Mouse (Mus musculus): Measurements from ENCODE around the gene Mapk1ip1. TPM values are rescaled to one million over a fixed set of nuclear protein-coding genes. Genes with fewer than 3 reads are reported as not detected.

Mapk1ip1 gene
- polyA plus RNA-seq, 1 experiment from 2014 or later, result 13.0 TPM

DNA sequence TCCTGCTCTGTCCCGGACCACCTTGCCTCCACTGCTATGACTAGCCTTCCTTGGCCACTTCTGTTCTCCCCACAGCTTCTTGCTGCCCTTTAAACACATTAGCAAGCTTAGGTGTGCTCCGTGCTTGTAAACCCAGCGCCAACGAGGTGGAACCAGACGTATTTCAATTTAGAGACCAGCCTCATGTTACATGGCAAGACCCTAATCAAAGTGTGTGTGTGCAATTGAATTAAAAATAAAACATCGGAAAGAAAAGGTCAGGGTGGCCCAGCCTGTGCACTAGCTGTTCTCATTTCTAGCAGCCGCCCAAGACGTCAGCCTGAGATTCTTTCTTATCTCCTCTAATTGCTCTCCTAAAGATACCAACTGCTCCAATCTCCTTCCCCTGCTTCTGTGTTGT is 962 bp downstream of the Mapk1ip1 start:
- no peaks in the 10 kb centered on the region for H3K9me3 ChIP-seq (ENCODE audit: control insufficient read depth, low read length)
- DNase-seq (ENCODE audit: low spot score), result no peak
- WGBS, result 57% methylated on average over 8 of the region's 8 CpGs
- H3K4me2 ChIP-seq (ENCODE audit: low read depth, low read length, severe bottlenecking), result peak overlapping the region; percentile 78
- H3K4me3 ChIP-seq (ENCODE audit: low read depth, low read length), result peak overlapping the region; percentile 99
- H3K9ac ChIP-seq (ENCODE audit: low read length), result peak overlapping the region; percentile 93
- no peak for ATAC-seq (replicated peaks; ENCODE audit: low FRiP score)
- H3K27me3 ChIP-seq (ENCODE audit: control insufficient read depth, insufficient read depth, low read length), result no peaks in the 10 kb centered on the region
- peaks cover 14% of the 10 kb centered on the region for H3K4me1 ChIP-seq (replicated peaks; ENCODE audit: control insufficient read depth, insufficient read depth, low read length)
- H3K36me3 ChIP-seq (ENCODE audit: control insufficient read depth, insufficient read depth, low read length), result no peaks in the 10 kb centered on the region
- H3K27ac ChIP-seq (ENCODE audit: low read depth, low read length), result no peak overlapping the region

DNA sequence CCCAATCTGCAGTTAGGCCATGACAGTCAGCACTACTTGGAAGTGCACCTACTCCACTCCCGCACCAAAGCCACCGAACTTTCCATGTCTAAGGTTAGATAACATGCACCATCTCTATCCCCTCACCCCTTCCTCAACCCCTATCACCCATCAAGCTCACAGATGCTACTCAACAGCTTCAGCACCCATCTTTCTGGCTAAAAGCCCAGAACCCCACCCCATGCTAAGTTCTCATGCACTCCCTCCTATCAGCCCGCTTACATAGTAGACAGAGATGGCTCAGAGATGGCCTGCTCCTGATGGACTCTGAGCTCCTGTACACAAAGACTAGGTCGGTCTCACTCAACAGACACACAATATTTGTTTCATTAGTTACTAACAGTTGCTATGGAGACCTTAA is 2.7 kb downstream of the Mapk1ip1 start:
- Histone ChIP-seq H3K4me3 (ENCODE audit: low read depth, low read length) (no peak overlapping the region), H3K36me3 (ENCODE audit: control insufficient read depth, insufficient read depth, low read length) (no peaks in the 10 kb centered on the region), H3K27me3 (ENCODE audit: control insufficient read depth, insufficient read depth, low read length) (no peaks in the 10 kb centered on the region), H3K4me1 (replicated peaks; ENCODE audit: control insufficient read depth, insufficient read depth, low read length) (peaks cover 14% of the 10 kb centered on the region), H3K4me2 (ENCODE audit: low read depth, low read length, severe bottlenecking) (no peak overlapping the region), H3K27ac (ENCODE audit: low read depth, low read length) (no peak overlapping the region), H3K9ac (ENCODE audit: low read length) (no peak overlapping the region), H3K9me3 (ENCODE audit: control insufficient read depth, low read length) (no peaks in the 10 kb centered on the region)
- DNase-seq (ENCODE audit: low spot score), result peak; percentile 4
- no peak for ATAC-seq (replicated peaks; ENCODE audit: low FRiP score)
- 94% methylated on average over 4 of the region's 4 CpGs for WGBS

DNA sequence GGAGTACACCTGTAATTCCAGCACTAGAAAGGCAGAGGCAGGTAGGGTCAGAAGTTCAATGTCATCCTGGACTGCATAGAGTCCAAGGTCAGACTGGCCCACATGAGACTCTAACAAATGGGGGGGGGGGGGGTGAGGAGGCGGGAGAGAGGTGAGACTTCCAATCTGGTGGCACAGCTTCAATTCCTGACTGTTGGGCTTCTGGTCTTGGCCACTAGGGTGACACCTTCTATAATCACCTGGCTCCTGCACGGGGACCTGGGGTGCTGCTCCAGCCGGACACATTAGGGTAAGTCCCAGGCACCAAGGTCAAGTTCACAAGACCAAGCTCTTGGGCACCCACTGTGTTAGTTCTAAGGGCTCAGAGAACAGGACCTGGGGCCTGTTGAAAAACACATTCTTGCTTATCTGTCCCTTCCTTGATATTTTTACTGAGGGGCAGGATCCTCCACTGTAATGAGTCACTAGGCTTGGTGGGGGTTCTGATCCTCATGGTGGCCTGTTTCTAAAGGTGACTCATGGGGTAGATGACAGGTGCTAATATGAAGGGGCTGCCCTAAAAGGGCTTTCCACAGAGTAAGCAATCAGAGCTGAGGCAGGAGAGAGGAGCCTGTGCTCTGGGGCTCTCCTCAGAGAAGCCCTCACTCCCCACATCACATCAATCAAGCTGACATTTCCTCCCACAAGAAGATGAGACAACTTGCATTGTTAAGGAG is 4.5 kb downstream of the Mapk1ip1 start:
- WGBS, result 84% methylated on average over 3 of the region's 3 CpGs
- H3K27ac ChIP-seq (ENCODE audit: low read depth, low read length), result no peak overlapping the region
- H3K9me3 ChIP-seq (ENCODE audit: control insufficient read depth, low read length), result no peaks in the 10 kb centered on the region
- ATAC-seq (replicated peaks; ENCODE audit: low FRiP score) (no peak), DNase-seq (ENCODE audit: low spot score) (no peak)
- H3K9ac ChIP-seq (ENCODE audit: low read length), result no peak overlapping the region
- H3K27me3 ChIP-seq (ENCODE audit: control insufficient read depth, insufficient read depth, low read length), result no peaks in the 10 kb centered on the region
- H3K4me3 ChIP-seq (ENCODE audit: low read depth, low read length), result no peak overlapping the region
- H3K4me2 ChIP-seq (ENCODE audit: low read depth, low read length, severe bottlenecking), result no peak overlapping the region
- peaks cover 8% of the 10 kb centered on the region for H3K4me1 ChIP-seq (replicated peaks; ENCODE audit: control insufficient read depth, insufficient read depth, low read length)
- H3K36me3 ChIP-seq (ENCODE audit: control insufficient read depth, insufficient read depth, low read length), result no peaks in the 10 kb centered on the region

DNA sequence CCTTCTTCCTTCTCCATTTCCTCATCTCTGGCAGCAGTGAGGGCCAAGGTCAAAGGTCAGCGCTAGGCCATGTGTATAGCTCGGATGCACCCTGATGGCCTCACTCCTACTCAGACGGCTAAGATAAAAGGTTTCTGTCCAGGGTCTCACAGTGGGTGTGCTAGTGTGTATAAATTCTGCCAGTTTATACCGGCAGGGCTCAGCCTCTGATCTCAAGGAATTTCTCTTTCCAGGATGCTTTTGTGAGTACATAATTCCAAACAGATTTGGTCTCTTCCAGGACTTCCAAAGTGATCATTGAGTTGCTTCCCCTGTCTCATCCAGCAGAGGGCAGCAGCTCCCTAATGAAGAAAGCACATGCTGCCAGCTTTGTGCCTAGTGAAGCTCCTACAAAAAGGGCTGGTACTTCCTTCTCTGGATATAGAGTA is 5.5 kb downstream of the Mapk1ip1 start:
- H3K27me3 ChIP-seq (ENCODE audit: control insufficient read depth, insufficient read depth, low read length), result no peaks in the 10 kb centered on the region
- DNase-seq (ENCODE audit: low spot score) (peak; percentile 86), ATAC-seq (replicated peaks; ENCODE audit: low FRiP score) (0 out of 2 replicates have a peak, but pooled peaks have one; percentile 16)
- WGBS, result 48% methylated on average over 4 of the region's 4 CpGs
- H3K27ac ChIP-seq (ENCODE audit: low read depth, low read length), result no peak overlapping the region
- H3K4me3 ChIP-seq (ENCODE audit: low read depth, low read length), result no peak overlapping the region
- H3K9ac ChIP-seq (ENCODE audit: low read length), result no peak overlapping the region
- peaks cover 8% of the 10 kb centered on the region for H3K4me1 ChIP-seq (replicated peaks; ENCODE audit: control insufficient read depth, insufficient read depth, low read length)
- H3K36me3 ChIP-seq (ENCODE audit: control insufficient read depth, insufficient read depth, low read length), result no peaks in the 10 kb centered on the region
- H3K4me2 ChIP-seq (ENCODE audit: low read depth, low read length, severe bottlenecking), result no peak overlapping the region
- H3K9me3 ChIP-seq (ENCODE audit: control insufficient read depth, low read length), result no peaks in the 10 kb centered on the region

DNA sequence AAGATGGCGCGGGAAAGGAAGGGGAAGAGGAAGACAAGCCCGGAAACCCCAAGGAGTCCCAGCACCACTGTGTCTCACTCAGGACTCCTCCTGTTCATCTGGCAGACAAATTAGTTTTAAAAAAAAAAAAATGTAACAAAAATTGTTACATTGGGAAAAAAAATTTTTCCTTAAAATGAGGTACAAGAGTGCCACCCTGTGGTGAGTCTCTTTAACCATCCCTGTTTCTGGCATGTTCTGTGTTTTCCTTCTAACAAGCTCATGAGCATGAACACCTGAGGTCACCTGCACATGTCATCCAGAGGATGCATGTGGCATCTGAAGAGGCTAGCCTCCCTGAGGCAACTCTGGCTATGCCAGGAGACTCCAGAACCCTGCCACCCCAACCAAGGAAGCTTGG is 11.0 kb downstream of the Mapk1ip1 start:
- no peak overlapping the region for H3K9ac ChIP-seq (ENCODE audit: low read length)
- H3K36me3 ChIP-seq (ENCODE audit: control insufficient read depth, insufficient read depth, low read length), result no peaks in the 10 kb centered on the region
- H3K27me3 ChIP-seq (ENCODE audit: control insufficient read depth, insufficient read depth, low read length), result no peaks in the 10 kb centered on the region
- no peak overlapping the region for H3K4me2 ChIP-seq (ENCODE audit: low read depth, low read length, severe bottlenecking)
- no peaks in the 10 kb centered on the region for H3K4me1 ChIP-seq (replicated peaks; ENCODE audit: control insufficient read depth, insufficient read depth, low read length)
- no peak for DNase-seq (ENCODE audit: low spot score)
- 93% methylated on average over 3 of the region's 3 CpGs for WGBS
- no peak for ATAC-seq (replicated peaks; ENCODE audit: low FRiP score)
- H3K4me3 ChIP-seq (ENCODE audit: low read depth, low read length), result no peak overlapping the region
- no peak overlapping the region for H3K27ac ChIP-seq (ENCODE audit: low read depth, low read length)
- no peaks in the 10 kb centered on the region for H3K9me3 ChIP-seq (ENCODE audit: control insufficient read depth, low read length)

DNA sequence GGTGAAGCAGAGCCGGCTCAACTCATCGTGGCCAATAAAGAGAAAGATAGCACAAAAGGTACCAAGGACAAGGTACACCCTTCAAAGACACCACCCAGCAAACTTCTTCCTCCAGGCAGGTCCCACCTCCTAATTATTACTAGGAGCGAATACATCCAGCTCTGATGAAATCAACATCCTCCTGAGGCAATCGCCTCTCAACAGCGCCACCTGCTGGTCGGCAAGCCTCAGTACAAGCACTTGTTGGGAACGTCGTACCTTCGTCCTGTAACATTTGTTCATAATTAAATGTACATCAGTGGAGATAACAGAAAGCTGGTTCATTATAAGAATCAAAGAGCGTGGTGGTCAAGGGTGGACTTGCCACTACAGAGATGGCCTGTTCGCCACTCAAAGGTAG is 18.3 kb downstream of the Mapk1ip1 start:
- H3K9ac ChIP-seq (ENCODE audit: low read length), result no peak overlapping the region
- H3K4me1 ChIP-seq (replicated peaks; ENCODE audit: control insufficient read depth, insufficient read depth, low read length), result no peaks in the 10 kb centered on the region
- no peaks in the 10 kb centered on the region for H3K9me3 ChIP-seq (ENCODE audit: control insufficient read depth, low read length)
- DNase-seq (ENCODE audit: low spot score) (peak; percentile 86), ATAC-seq (replicated peaks; ENCODE audit: low FRiP score) (no peak; the same call in 1 of the 2 replicates)
- H3K4me2 ChIP-seq (ENCODE audit: low read depth, low read length, severe bottlenecking), result no peak overlapping the region
- no peaks in the 10 kb centered on the region for H3K27me3 ChIP-seq (ENCODE audit: control insufficient read depth, insufficient read depth, low read length)
- no peaks in the 10 kb centered on the region for H3K36me3 ChIP-seq (ENCODE audit: control insufficient read depth, insufficient read depth, low read length)
- H3K27ac ChIP-seq (ENCODE audit: low read depth, low read length), result no peak overlapping the region
- 19% methylated on average over 11 of the region's 11 CpGs for WGBS
- no peak overlapping the region for H3K4me3 ChIP-seq (ENCODE audit: low read depth, low read length)

DNA sequence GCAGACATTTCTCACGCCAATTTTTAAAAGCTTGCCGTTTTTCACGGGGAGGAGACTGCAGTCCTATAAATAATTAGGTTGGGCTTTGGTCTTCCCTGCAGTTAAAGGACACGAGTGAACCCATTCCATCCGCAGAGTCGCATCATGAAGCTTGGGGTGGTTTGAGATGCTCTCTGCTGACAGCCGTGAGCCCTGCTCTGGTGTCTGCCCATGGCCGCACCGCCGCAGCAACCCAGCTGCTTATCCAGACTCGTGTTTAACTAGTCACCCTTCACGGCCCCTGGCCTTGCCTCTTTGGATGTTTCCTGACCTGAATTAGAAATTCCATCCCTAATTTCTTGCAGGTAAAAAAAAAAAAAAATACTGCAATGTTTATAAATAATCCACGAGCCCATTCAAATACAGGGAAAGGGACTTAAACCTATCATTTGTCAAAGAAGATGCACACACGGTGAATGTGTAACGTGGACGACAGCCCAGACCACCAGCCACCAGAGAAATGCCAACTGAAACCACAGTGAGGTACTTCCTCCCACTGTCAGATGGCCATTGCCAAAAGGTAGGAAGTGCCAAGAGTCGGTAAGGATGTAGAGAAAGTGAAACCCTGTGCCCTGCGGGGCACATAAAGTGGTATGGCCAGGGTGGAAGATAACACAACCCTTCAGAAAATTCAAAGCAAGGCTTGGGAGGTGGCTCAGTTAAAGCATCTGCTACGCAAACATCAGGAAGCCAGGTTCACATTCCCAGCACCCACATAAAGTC is 20.9 kb downstream of the Mapk1ip1 start:
- Histone ChIP-seq H3K9me3 (ENCODE audit: control insufficient read depth, low read length) (no peaks in the 10 kb centered on the region), H3K9ac (ENCODE audit: low read length) (no peak overlapping the region), H3K27ac (ENCODE audit: low read depth, low read length) (no peak overlapping the region), H3K36me3 (ENCODE audit: control insufficient read depth, insufficient read depth, low read length) (no peaks in the 10 kb centered on the region), H3K27me3 (ENCODE audit: control insufficient read depth, insufficient read depth, low read length) (no peaks in the 10 kb centered on the region), H3K4me1 (replicated peaks; ENCODE audit: control insufficient read depth, insufficient read depth, low read length) (no peaks in the 10 kb centered on the region), H3K4me2 (ENCODE audit: low read depth, low read length, severe bottlenecking) (no peak overlapping the region), H3K4me3 (ENCODE audit: low read depth, low read length) (no peak overlapping the region)
- DNase-seq (ENCODE audit: low spot score), result no peak
- WGBS, result 89% methylated on average over 19 of the region's 19 CpGs
- ATAC-seq (replicated peaks; ENCODE audit: low FRiP score), result no peak

DNA sequence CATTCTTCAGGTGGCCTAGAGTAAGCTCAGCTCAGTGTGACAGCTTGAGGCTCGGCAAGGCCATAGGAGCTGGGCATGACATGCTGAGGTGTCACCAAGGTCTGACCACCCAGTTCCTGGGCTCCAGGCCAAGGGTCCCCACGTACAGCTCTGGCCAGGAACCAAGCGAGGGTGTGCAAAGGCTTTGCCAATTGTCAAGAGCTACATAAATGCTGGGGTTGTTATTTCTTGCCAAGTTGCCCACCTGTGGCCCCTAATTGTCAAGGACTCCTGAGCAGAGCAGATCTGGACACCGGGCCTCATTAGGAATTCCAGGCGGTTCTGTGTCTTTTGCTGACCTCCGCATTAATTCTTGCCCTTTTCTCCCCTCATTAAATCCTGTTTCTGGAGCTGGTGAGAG is 21.6 kb downstream of the Mapk1ip1 start:
- Histone ChIP-seq H3K27ac (ENCODE audit: low read depth, low read length) (no peak overlapping the region), H3K27me3 (ENCODE audit: control insufficient read depth, insufficient read depth, low read length) (no peaks in the 10 kb centered on the region), H3K9me3 (ENCODE audit: control insufficient read depth, low read length) (no peaks in the 10 kb centered on the region), H3K9ac (ENCODE audit: low read length) (no peak overlapping the region), H3K36me3 (ENCODE audit: control insufficient read depth, insufficient read depth, low read length) (no peaks in the 10 kb centered on the region), H3K4me2 (ENCODE audit: low read depth, low read length, severe bottlenecking) (no peak overlapping the region), H3K4me3 (ENCODE audit: low read depth, low read length) (no peak overlapping the region), H3K4me1 (replicated peaks; ENCODE audit: control insufficient read depth, insufficient read depth, low read length) (no peaks in the 10 kb centered on the region)
- DNase-seq (ENCODE audit: low spot score), result no peak
- WGBS, result 81% methylated on average over 6 of the region's 6 CpGs
- no peak for ATAC-seq (replicated peaks; ENCODE audit: low FRiP score)

All from forebrain, embryonic 11.5 days (tissue).